Mouse (Mus musculus) right cerebral cortex, postnatal 36 days (tissue): ENCODE results near the gene Ddb2.

Source experiments
- DNase-seq, 2 experiments: peaks; one replicate each; pipeline ENCODE4 v3.0.0; 2022; ENCODE audit warnings: low spot score in 2 of 2, mixed read lengths in 1 of 2

The Ddb2 gene

GRCm38 (mm10) chr2:91187431-91187830, 49.4 kb downstream of the Ddb2 start:
- peak; percentile 40 to 62 for DNase-seq

GRCm38 (mm10) chr2:91186208-91186607, 50.6 kb downstream of the Ddb2 start:
- no peak for DNase-seq

GRCm38 (mm10) chr2:91183711-91184405, 52.9 kb downstream of the Ddb2 start, which contains the start of gene Madd:
Gene Madd (minus strand): TSS chr2:91183837.
- DNase-seq, result no peak

GRCm38 (mm10) chr2:91183148-91183513, 53.7 kb downstream of the Ddb2 start:
- peak; percentile 97 to 98 for DNase-seq

GRCm38 (mm10) chr2:91182405-91183147, 54.2 kb downstream of the Ddb2 start:
- DNase-seq, result peak; percentile 80 to 81

GRCm38 (mm10) chr2:91182016-91182404, 54.8 kb downstream of the Ddb2 start:
- no peak for DNase-seq

GRCm38 (mm10) chr2:91180706-91181105, 56.1 kb downstream of the Ddb2 start:
- DNase-seq, result no peak

GRCm38 (mm10) chr2:91179825-91180224, 57.0 kb downstream of the Ddb2 start:
- no peak for DNase-seq

- DNase-seq, result no peak
These were observed 60.5 kb downstream of the Ddb2 start for GRCm38 (mm10) chr2:91176234-91176633.

GRCm38 (mm10) chr2:91175490-91175889, 61.3 kb downstream of the Ddb2 start:
- no peak for DNase-seq

- no peak for DNase-seq
These were observed 67.0 kb downstream of the Ddb2 start for GRCm38 (mm10) chr2:91169587-91170322.

- DNase-seq, result no peak
These were observed 69.2 kb downstream of the Ddb2 start for GRCm38 (mm10) chr2:91167629-91168028.

GRCm38 (mm10) chr2:91164991-91165390, 71.8 kb downstream of the Ddb2 start:
- no peak for DNase-seq

- no peak for DNase-seq
These were observed 73.2 kb downstream of the Ddb2 start for GRCm38 (mm10) chr2:91163532-91163931.

- no peak for DNase-seq
These were observed 73.8 kb downstream of the Ddb2 start for GRCm38 (mm10) chr2:91162952-91163351.
